Mouse (Mus musculus) E14TG2a.4 (cell line): ENCODE measurements at regions not wholly inside any gene's neighbourhood (a gene's known extent, or its start where the extent isn't known, plus 50 kb on each side); places are given as distances from the start of the nearest gene placed in this dataset.

Source experiments
- CTCF ChIP-seq: conservative IDR thresholded peaks from 2 replicates; pipeline ENCODE4 v1.5.1; 2014; ENCODE audit warnings: low read length
- NANOG ChIP-seq: IDR thresholded peaks from 2 replicates; pipeline ENCODE4 v1.6.1; 2014; ENCODE audit warnings: borderline replicate concordance, low read length, mixed read lengths
- POU5F1 ChIP-seq: IDR thresholded peaks from 2 replicates; pipeline ENCODE4 v1.6.1; 2014; ENCODE audit warnings: low read length, borderline replicate concordance

GRCm38 (mm10) chr11:82588744-82589143 lies 175.4 kb downstream of the Cct6b start:
- TF ChIP-seq CTCF (no peak), NANOG (no peak), POU5F1 (no peak)
